Mouse (Mus musculus): ENCODE data around the gene Mmaa.
A peak's percentile ranks its signal among the peaks of the same experiment; 100 is the strongest.

DNA sequence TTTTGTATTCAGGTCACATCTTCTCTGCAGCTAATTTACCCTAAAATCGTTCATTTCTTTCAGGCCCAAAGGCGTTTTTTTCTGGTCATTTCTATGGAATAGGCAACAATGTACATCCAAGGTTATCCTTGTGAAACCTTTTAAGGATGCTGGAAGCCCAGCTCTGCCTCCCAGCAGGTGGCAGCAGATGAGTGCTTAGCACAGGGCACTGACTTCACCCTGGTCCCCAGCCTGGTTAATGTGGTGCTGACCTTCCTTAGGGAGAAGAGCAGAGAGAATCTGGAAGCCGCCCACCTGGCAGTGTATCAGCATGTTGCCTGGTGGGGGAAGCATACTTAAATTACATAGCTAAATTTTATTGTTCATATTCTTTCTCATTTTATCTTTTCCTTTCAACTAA is 3.0 kb upstream of the Mmaa start:
- peak; percentile 99; the same call in 1 of the 2 replicates for TF ChIP-seq CTCF (IDR thresholded peaks at IDR 0.05)
- TF ChIP-seq POLR2A (IDR thresholded peaks at IDR 0.05; ENCODE audit: insufficient read depth, low read depth, low read length), result no peak
- peak; percentile 85 for TF ChIP-seq EP300 (IDR thresholded peaks at IDR 0.05; ENCODE audit: insufficient read depth, low read depth, low read length)

Measured in heart, adult 2 months (tissue).